Mouse (Mus musculus): ENCODE data around the gene Npdc1. TPM values are rescaled to one million over a fixed set of nuclear protein-coding genes. Genes with fewer than 3 reads are reported as not detected.

Gene Npdc1
- total and polyA plus RNA-seq, 3 experiments, result 0.49 to 5.5 TPM; not detected in 1

DNA sequence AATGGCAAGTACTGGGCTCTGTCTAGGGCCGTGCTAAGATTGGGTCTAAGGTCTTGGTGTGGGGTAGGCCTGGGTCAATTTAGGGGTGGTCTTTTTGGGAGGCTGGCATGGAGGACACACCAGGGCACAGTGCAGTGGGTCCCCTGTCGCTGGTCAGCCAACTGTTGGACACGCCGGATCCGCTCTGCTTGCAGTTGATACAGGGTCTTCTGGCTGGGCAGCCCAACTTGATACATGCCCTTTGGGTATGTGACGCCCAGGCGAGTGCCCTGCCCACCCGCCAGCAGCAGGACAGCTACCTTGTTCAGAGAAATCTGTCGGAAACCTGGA, 34.4 kb upstream of the Npdc1 start:
- peaks cover 22% of the 10 kb centered on the region for H3K27me3 ChIP-seq (replicated peaks)
- in situ Hi-C loops (cut with MboI; ENCODE audit: low pct_ligation_motif_present, low pct_unique_long_range_greater_than_20kb, low sequenced_read_pairs), result loop anchor here (5.0 kb wide), 1 partner anchor 38 kb away; no protein-coding TSS in a partner anchor
- H3K4me2 ChIP-seq (ENCODE audit: insufficient read depth, low read depth, poor library complexity, severe bottlenecking), result peak overlapping the region; percentile 88; the same call in 1 of the 2 replicates
- no peak overlapping the region for H3K27ac ChIP-seq (ENCODE audit: insufficient read depth, low read depth)
- TF ChIP-seq HCFC1 (IDR thresholded peaks at IDR 0.05; ENCODE audit: low read depth, low read length) (no peak), RCOR1 (conservative IDR thresholded peaks at IDR 0.05; ENCODE audit: low read depth, low read length) (no peak), PAX5 (IDR thresholded peaks at IDR 0.05; ENCODE audit: low read length) (no peak), CTCF (conservative IDR thresholded peaks at IDR 0.05 in 1 of 2, IDR thresholded peaks at IDR 0.05 in 1 of 2; ENCODE audit: low read depth in 2 of 2, low read length in 2 of 2) (no peak), JUN (IDR thresholded peaks at IDR 0.05; ENCODE audit: insufficient read depth, low read depth, low read length) (no peak), KAT2A (IDR thresholded peaks at IDR 0.05; ENCODE audit: insufficient replicate concordance, low read length) (no peak)
- dilution Hi-C loops (cut with MboI; ENCODE audit: extremely low pct_ligation_motif_present, extremely low pct_unique_long_range_greater_than_20kb, low sequenced_read_pairs), result no loop called here
- peak overlapping the region; percentile 71; the same call in 1 of the 2 replicates for H3K9ac ChIP-seq (ENCODE audit: insufficient read depth, low read depth)
- peak overlapping the region; percentile 60 to 80 (median 69) for H3K4me3 ChIP-seq (replicated peaks in 1 of 3; ENCODE audit: low read depth in 2 of 3, low read length in 2 of 3, poor library complexity in 1 of 3)
- no peaks in the 10 kb centered on the region for H3K9me3 ChIP-seq (replicated peaks; ENCODE audit: low read length)
- H3K36me3 ChIP-seq (replicated peaks in 1 of 2; ENCODE audit: control insufficient read depth in 1 of 2, insufficient read depth in 1 of 2, low read length in 1 of 2), result peaks cover 20 to 47% of the 10 kb centered on the region in 2 experiments
- H3K4me1 ChIP-seq (ENCODE audit: control insufficient read depth in 1 of 2, insufficient read depth in 2 of 2), result peaks cover 7 to 11% of the 10 kb centered on the region in 2 experiments; a peak in 3 of 4 replicates
- no peaks in the 10 kb centered on the region for H3K79me2 ChIP-seq (replicated peaks; ENCODE audit: control insufficient read depth, extremely low read depth, insufficient read depth, poor library complexity, severe bottlenecking)
- DNase-seq (ENCODE audit: extremely low read depth), result no peak

DNA sequence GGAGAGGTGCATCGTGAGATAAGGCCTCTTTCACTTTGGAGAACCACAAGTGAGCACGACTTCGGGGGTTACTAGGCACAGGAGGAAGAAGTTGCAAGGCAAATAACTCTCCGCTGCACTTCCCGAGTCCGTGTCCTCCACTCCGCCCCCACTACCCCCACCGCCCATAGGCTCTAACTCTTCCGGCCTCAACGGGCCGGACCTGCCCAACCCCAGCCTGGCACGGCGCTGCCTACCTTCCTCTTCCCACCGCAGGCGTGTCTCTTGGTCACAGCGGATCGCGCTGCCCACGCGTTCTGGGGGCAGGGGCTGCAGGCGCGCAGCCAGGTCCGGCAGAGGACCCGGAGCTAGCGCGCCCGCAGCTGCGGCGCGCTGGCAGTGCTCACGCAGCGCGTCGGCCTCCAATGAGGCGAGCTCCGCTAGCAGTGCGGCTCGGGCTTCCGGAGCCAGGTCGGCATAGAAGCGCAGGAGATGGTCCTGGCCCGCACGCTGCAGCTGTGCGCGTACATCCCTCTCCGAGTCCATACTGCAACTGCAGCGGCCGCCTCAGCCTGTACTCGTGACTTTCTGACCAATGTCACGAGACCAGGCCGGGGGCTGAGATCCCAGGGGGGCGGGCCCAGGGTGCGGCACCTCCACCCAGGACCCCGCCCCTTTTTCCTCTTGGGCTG, 33.9 kb upstream of the Npdc1 start, which contains the start of gene Uap1l1:
Gene Uap1l1 (minus strand): TSS at position 592 of the 671 bp plus-strand sequence.
- Histone ChIP-seq H3K36me3 (replicated peaks in 1 of 2; ENCODE audit: control insufficient read depth in 1 of 2, insufficient read depth in 1 of 2, low read length in 1 of 2) (peaks cover 20 to 42% of the 10 kb centered on the region in 2 experiments), H3K79me2 (replicated peaks; ENCODE audit: control insufficient read depth, extremely low read depth, insufficient read depth, poor library complexity, severe bottlenecking) (no peaks in the 10 kb centered on the region), H3K27ac (ENCODE audit: insufficient read depth, low read depth) (peak within 1 kb of the TSS; percentile 27; the same call in 1 of the 2 replicates), H3K9me3 (replicated peaks; ENCODE audit: low read length) (no peaks in the 10 kb centered on the region), H3K4me1 (ENCODE audit: control insufficient read depth in 1 of 2, insufficient read depth in 2 of 2) (peaks cover 7 to 12% of the 10 kb centered on the region in 2 experiments; a peak in 3 of 4 replicates), H3K27me3 (replicated peaks) (peaks cover 27% of the 10 kb centered on the region), H3K9ac (ENCODE audit: insufficient read depth, low read depth) (peak within 1 kb of the TSS; percentile 71), H3K4me3 (replicated peaks in 1 of 3; ENCODE audit: low read depth in 2 of 3, low read length in 2 of 3, poor library complexity in 1 of 3) (peak within 1 kb of the TSS; percentile 60 to 80 (median 69)), H3K4me2 (ENCODE audit: insufficient read depth, low read depth, poor library complexity, severe bottlenecking) (peak within 1 kb of the TSS; percentile 88)
- dilution Hi-C loops (cut with MboI; ENCODE audit: extremely low pct_ligation_motif_present, extremely low pct_unique_long_range_greater_than_20kb, low sequenced_read_pairs), result no loop called here
- TF ChIP-seq CHD2 (IDR thresholded peaks at IDR 0.05; ENCODE audit: low read length), result 0 out of 2 replicates have a peak, but pooled peaks have one; percentile 40
- peak; percentile 47; the same call in 1 of the 2 replicates for TF ChIP-seq ETS1 (conservative IDR thresholded peaks at IDR 0.05; ENCODE audit: low read depth, low read length)
- TF ChIP-seq TCF12 (IDR thresholded peaks at IDR 0.05; ENCODE audit: low read depth, low read length), result peak; percentile 73; the same call in 1 of the 2 replicates
- TF ChIP-seq MAX (IDR thresholded peaks at IDR 0.05; ENCODE audit: low read length), result no peak
- peak; percentile 40 for TF ChIP-seq NELFE (IDR thresholded peaks at IDR 0.05; ENCODE audit: low read depth, low read length)
- TF ChIP-seq POLR2A (IDR thresholded peaks at IDR 0.05; ENCODE audit: low read depth, low read length), result peak; percentile 74
- TF ChIP-seq CTCF (conservative IDR thresholded peaks at IDR 0.05 in 1 of 2, IDR thresholded peaks at IDR 0.05 in 1 of 2; ENCODE audit: low read depth in 2 of 2, low read length in 2 of 2), result no peak
- TF ChIP-seq GABPA (IDR thresholded peaks at IDR 0.05; ENCODE audit: insufficient replicate concordance, low read depth, low read length), result no peak
- peak; percentile 61 for TF ChIP-seq MXI1 (IDR thresholded peaks at IDR 0.05; ENCODE audit: low read depth, low read length)
- no peak for TF ChIP-seq MAFK (IDR thresholded peaks at IDR 0.05; ENCODE audit: insufficient replicate concordance, low read length)
- TF ChIP-seq UBTF (IDR thresholded peaks at IDR 0.05; ENCODE audit: low read depth, low read length), result peak; percentile 38; the same call in 1 of the 2 replicates
- peak; percentile 41; the same call in 1 of the 2 replicates for TF ChIP-seq SIN3A (IDR thresholded peaks at IDR 0.05; ENCODE audit: low read length)
- TF ChIP-seq USF1 (IDR thresholded peaks at IDR 0.05; ENCODE audit: low read depth, low read length), result peak; percentile 51
- 0 out of 2 replicates have a peak, but pooled peaks have one; percentile 13 for TF ChIP-seq MAZ (IDR thresholded peaks at IDR 0.05; ENCODE audit: low read depth, low read length)
- peak; percentile 98 for TF ChIP-seq BHLHE40 (IDR thresholded peaks at IDR 0.05; ENCODE audit: low read depth, low read length)
- in situ Hi-C loops (cut with MboI; ENCODE audit: low pct_ligation_motif_present, low pct_unique_long_range_greater_than_20kb, low sequenced_read_pairs), result loop anchor here (5.0 kb wide), 1 partner anchor 37 kb away; no protein-coding TSS in a partner anchor
- DNase-seq (ENCODE audit: extremely low read depth), result peak; percentile 75
